Mouse (Mus musculus) heart, embryonic 16.5 days (tissue): ENCODE results near the gene Camk2d. TPM values are rescaled to one million over a fixed set of nuclear protein-coding genes. Genes with fewer than 3 reads are reported as not detected.

Source experiments
- ATAC-seq: fragments of 200-750 bp; cut with Nextera tagmentation; replicated peaks from 2 replicates; pipeline ENCODE4 v1.8.0; 2017; ENCODE audit warnings: moderate number of reproducible peaks; ENCODE audit not compliant: insufficient read depth, low FRiP score; ENCODE audit errors: extremely low read depth
- H3K27ac ChIP-seq: fragments of 300-500 bp; sonication (generic); 2 replicates; pipeline ENCODE4 v1.5.1; 2014; ENCODE audit warnings: mild to moderate bottlenecking, low read length, control low read depth, moderate library complexity
- H3K27me3 ChIP-seq: fragments of 300-500 bp; sonication (generic); 2 replicates; pipeline ENCODE4 v1.6.1; 2014; ENCODE audit warnings: low read length, mixed read lengths; ENCODE audit not compliant: control insufficient read depth, insufficient read depth
- H3K36me3 ChIP-seq: fragments of 300-500 bp; sonication (generic); 2 replicates; pipeline ENCODE4 v1.6.1; 2014; ENCODE audit not compliant: control insufficient read depth, insufficient read depth
- H3K4me1 ChIP-seq: fragments of 300-500 bp; sonication (generic); 2 replicates; pipeline ENCODE4 v1.6.1; 2014; ENCODE audit warnings: low read length, mixed read lengths; ENCODE audit not compliant: control insufficient read depth, insufficient read depth
- H3K4me2 ChIP-seq: fragments of 300-500 bp; sonication (generic); 2 replicates; pipeline ENCODE4 v1.6.1; 2014; ENCODE audit warnings: low read depth, mild to moderate bottlenecking, control low read depth, low read length
- H3K4me3 ChIP-seq: fragments of 300-500 bp; sonication (generic); 2 replicates; pipeline ENCODE4 v1.5.1; 2014; ENCODE audit warnings: mild to moderate bottlenecking, control low read depth, low read length
- H3K9ac ChIP-seq: fragments of 300-500 bp; sonication (generic); 2 replicates; pipeline ENCODE4 v1.6.1; 2014; ENCODE audit warnings: low read length, control low read depth
- H3K9me3 ChIP-seq: fragments of 300-500 bp; sonication (generic); replicated peaks from 2 replicates; pipeline ENCODE4 v1.6.1; 2016; ENCODE audit warnings: low read length; ENCODE audit not compliant: control insufficient read depth
- WGBS: fragments of 180-500 bp; shearing (Covaris S2); extraction: QIAGEN DNeasy Blood & Tissue Kit; methylation state at CpG from one replicate; pipeline ENCODE4 v1.1.7; 2014; 5-methylcytosine and 5-hydroxymethylcytosine counted together
- polyA plus RNA-seq: library from polyadenylated mRNA; unstranded; fragments of >200 nt; fragmentation: Nextera tagmentation; extraction: Ambion mirVana; gene quantifications from 2 replicates; pipeline ENCODE4 v1.2.1, GENCODE M21; 2015

Camk2d gene
- polyA plus RNA-seq, 1 experiment from 2014 or later: 112 TPM

GRCm38 (mm10) chr3:126771541-126771940 lies 175.4 kb downstream of the Camk2d start:
- peak; percentile 84 for ATAC-seq
- Histone ChIP-seq H3K9ac (no peak overlapping the region), H3K4me2 (no peak overlapping the region), H3K9me3 (no peaks in the 10 kb centered on the region), H3K36me3 (peaks cover 6% of the 10 kb centered on the region), H3K4me1 (peaks cover 11% of the 10 kb centered on the region), H3K27ac (no peak overlapping the region), H3K4me3 (no peak overlapping the region), H3K27me3 (no peaks in the 10 kb centered on the region)
- WGBS: 28% methylated on average over 6 of the region's 6 CpGs

DNA sequence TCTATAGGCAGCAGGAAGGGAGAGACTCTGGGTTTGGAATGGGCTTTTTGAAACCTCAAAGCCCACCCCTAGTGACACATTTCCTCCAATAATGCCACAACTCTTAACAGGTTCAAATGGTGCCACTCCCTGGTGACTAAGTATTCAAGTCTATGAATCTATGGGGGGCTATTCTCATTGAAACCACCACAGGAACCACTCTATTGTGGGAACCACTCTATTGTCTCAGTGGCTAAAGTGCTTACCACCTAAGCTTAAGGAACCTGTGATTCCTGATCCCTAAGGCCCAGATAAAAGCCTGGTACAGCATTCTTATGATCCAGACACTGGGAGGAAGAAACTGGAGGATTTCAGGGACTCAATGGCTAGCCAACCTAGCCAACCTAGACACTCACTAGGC lies 179.9 kb downstream of the Camk2d start:
- Histone ChIP-seq H3K9ac (no peak overlapping the region), H3K36me3 (0 out of 2 replicates have a peak, but pooled peaks cover 2% of the 10 kb centered on the region), H3K27ac (no peak overlapping the region), H3K4me1 (peaks cover 16% of the 10 kb centered on the region; the same call in 1 of the 2 replicates), H3K4me2 (no peak overlapping the region), H3K27me3 (no peaks in the 10 kb centered on the region), H3K4me3 (no peak overlapping the region), H3K9me3 (no peaks in the 10 kb centered on the region)
- ATAC-seq: no peak

DNA sequence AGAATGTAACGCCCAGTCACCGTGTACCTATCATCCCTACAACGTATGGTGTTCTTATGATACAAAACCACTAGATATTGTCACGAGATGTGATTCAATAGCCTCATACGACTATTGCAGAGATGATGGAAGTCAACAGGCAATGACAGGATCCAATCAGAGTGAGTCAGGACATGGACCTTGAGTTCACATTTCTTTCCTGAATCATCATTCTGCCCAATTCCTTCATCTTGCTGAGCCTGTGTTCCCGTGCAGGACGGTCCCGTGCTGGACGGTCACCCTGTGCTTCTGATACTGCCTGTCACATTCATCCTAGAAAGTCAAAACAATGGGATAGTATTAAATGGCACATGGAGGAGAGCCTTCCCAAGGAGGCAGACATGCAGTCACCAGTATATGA lies 181.0 kb downstream of the Camk2d start:
- no peak for ATAC-seq
- 94% methylated on average over 9 of the region's 9 CpGs for WGBS

GRCm38 (mm10) chr3:126777879-126778278 lies 181.8 kb downstream of the Camk2d start:
- H3K27me3 ChIP-seq: no peaks in the 10 kb centered on the region
- H3K36me3 ChIP-seq: 0 out of 2 replicates have a peak, but pooled peaks cover 2% of the 10 kb centered on the region
- no peak overlapping the region for H3K27ac ChIP-seq
- no peak for ATAC-seq
- no peak overlapping the region for H3K4me2 ChIP-seq
- no peak overlapping the region for H3K9ac ChIP-seq
- H3K4me1 ChIP-seq: peaks cover 13% of the 10 kb centered on the region; the same call in 1 of the 2 replicates
- H3K9me3 ChIP-seq: no peaks in the 10 kb centered on the region
- WGBS: 91% methylated on average over 1 of the region's 1 CpGs
- no peak overlapping the region for H3K4me3 ChIP-seq

More for the DNA sequence above, 181.0 kb downstream of the Camk2d start:
- Histone ChIP-seq H3K4me2 (no peak overlapping the region), H3K9me3 (no peaks in the 10 kb centered on the region), H3K4me3 (no peak overlapping the region), H3K27ac (no peak overlapping the region), H3K4me1 (peaks cover 13% of the 10 kb centered on the region; the same call in 1 of the 2 replicates), H3K36me3 (0 out of 2 replicates have a peak, but pooled peaks cover 2% of the 10 kb centered on the region), H3K27me3 (no peaks in the 10 kb centered on the region), H3K9ac (no peak overlapping the region)

DNA sequence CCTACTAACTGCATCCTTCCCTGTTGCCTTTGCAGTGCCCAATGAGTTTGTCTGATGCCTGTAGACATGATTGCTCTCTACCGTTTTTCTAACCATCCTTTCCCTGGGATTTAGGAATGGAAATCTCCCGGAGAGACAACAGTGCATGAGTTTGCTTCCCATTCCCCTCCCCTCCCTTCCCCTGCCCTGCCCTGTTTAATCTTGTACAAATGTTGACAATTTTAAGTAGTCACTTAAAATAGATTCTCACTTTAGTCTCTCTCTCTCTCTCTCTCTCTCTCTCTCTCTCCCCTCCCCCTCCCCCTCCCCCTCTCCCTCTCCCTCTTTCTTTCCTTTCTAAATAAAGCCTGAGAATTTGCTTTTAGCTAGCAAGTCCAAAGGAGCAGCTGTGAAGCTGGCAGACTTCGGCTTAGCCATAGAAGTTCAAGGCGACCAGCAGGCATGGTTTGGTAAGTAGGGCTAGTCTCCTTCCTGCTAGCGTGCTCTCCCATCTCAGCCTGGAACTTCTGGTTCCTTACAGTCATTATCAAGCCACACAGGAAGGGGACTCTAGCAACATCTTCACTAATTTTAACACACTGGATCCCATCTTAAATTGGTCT lies 184.0 kb downstream of the Camk2d start:
- H3K27ac ChIP-seq: peak overlapping the region; percentile 96
- peak; percentile 91 for ATAC-seq
- H3K4me1 ChIP-seq: peaks cover 16% of the 10 kb centered on the region; the same call in 1 of the 2 replicates
- WGBS: 34% methylated on average over 5 of the region's 5 CpGs
- H3K9me3 ChIP-seq: no peaks in the 10 kb centered on the region
- H3K9ac ChIP-seq: peak overlapping the region; percentile 55
- H3K4me2 ChIP-seq: peak overlapping the region; percentile 62
- peak overlapping the region; percentile 34 for H3K4me3 ChIP-seq
- peaks cover 10% of the 10 kb centered on the region for H3K36me3 ChIP-seq
- H3K27me3 ChIP-seq: no peaks in the 10 kb centered on the region

GRCm38 (mm10) chr3:126793035-126793964 lies 197.2 kb downstream of the Camk2d start:
- H3K36me3 ChIP-seq: peaks cover 24% of the 10 kb centered on the region
- no peak overlapping the region for H3K27ac ChIP-seq
- no peak overlapping the region for H3K4me3 ChIP-seq
- no peaks in the 10 kb centered on the region for H3K27me3 ChIP-seq
- WGBS: 67% methylated on average over 2 of the region's 2 CpGs
- peaks cover 5% of the 10 kb centered on the region for H3K4me1 ChIP-seq
- no peak overlapping the region for H3K9ac ChIP-seq
- H3K4me2 ChIP-seq: no peak overlapping the region
- ATAC-seq: no peak
- no peaks in the 10 kb centered on the region for H3K9me3 ChIP-seq

DNA sequence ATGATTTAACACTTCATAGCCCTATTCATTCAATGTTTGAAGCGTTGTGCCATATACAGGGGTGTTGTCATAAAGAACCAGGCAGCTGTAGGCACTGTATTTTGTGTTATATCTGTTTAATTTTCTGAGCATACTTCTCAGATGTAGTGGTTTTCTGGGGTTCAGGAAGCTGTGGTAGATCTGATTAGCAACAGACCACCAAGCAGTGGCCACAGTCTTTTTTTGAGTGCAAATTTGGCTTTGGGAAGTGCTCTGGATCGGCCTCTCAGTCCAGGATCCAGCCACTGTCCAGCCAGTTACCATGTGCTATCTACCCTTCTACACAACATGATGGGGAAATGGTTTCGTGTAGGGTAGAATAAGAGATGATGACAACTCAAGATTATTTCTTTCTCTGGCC lies 199.8 kb downstream of the Camk2d start:
- Histone ChIP-seq H3K27ac (no peak overlapping the region), H3K4me2 (no peak overlapping the region), H3K27me3 (no peaks in the 10 kb centered on the region), H3K9me3 (no peaks in the 10 kb centered on the region), H3K4me1 (peaks cover 5% of the 10 kb centered on the region), H3K9ac (no peak overlapping the region), H3K4me3 (no peak overlapping the region), H3K36me3 (peaks cover 24% of the 10 kb centered on the region)
- no peak for ATAC-seq
- 74% methylated on average over 3 of the region's 3 CpGs for WGBS

DNA sequence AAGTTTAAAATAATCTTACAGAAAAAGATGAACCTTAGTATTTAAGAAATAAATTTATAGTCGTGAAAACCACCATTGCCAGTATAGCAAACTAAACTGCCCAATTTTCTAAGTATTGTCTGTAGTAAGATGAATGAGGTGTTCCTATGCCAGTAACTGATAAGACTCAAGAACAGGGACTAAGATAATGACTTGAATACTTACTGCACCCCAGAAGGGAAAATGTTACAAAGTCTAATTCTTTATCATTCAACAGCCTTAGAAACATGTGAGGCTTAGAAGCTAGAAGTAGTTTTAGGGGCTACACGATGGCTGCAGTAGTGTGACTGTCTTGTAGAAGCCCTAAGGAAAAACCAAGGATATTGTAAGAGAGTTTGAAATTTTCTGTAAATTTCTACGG lies 200.9 kb downstream of the Camk2d start:
- 78% methylated on average over 3 of the region's 3 CpGs for WGBS
- Histone ChIP-seq H3K4me3 (no peak overlapping the region), H3K27me3 (no peaks in the 10 kb centered on the region), H3K4me1 (peaks cover 5% of the 10 kb centered on the region), H3K27ac (no peak overlapping the region), H3K9ac (no peak overlapping the region), H3K36me3 (peaks cover 28% of the 10 kb centered on the region), H3K9me3 (no peaks in the 10 kb centered on the region), H3K4me2 (no peak overlapping the region)
- ATAC-seq: no peak

- H3K9me3 ChIP-seq: no peaks in the 10 kb centered on the region
- 92% methylated on average over 3 of the region's 3 CpGs for WGBS
- ATAC-seq: no peak
- H3K9ac ChIP-seq: no peak overlapping the region
- peaks cover 5% of the 10 kb centered on the region for H3K4me1 ChIP-seq
- no peak overlapping the region for H3K4me2 ChIP-seq
- H3K27me3 ChIP-seq: no peaks in the 10 kb centered on the region
- H3K27ac ChIP-seq: no peak overlapping the region
- H3K4me3 ChIP-seq: no peak overlapping the region
- peaks cover 26% of the 10 kb centered on the region for H3K36me3 ChIP-seq
Observed at GRCm38 (mm10) chr3:126797810-126798209, 201.7 kb downstream of the Camk2d start.
